Comparison of ENCODE assay signal across 8 mouse cellular contexts in the genomic region with DNA sequence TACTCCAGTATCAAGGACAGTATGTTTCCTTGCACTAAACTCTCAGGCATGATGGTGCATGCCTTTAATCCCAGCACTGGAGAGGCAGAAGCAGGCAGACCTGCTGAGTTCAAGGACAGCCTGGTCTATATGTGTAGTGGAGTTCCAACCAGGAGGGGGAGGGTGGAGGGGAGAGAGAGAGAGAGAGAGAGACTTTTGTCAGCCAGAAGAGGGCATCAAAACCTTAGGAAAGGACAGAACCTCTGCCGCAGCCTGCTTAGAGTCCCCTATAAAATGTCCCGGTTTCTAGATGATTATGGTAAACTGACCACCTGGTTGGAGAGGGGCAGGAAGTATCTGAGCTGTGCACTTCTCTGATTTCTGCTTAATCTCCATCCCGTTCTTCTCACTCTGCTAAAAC. TPM values are rescaled to one million over a fixed set of nuclear protein-coding genes. Genes with fewer than 3 reads are reported as not detected.
A peak's percentile ranks its signal among the peaks of the same experiment; 100 is the strongest.
DNase-seq lines count a peak whose midpoint lies in the region; ATAC-seq lines count a peak whose summit lies in the region.

No protein-coding gene starts in this region.

- no peaks in the 10 kb centered on the region for H3K9me3 ChIP-seq in midbrain, embryonic 11.5 days (ENCODE audit: control insufficient read depth, low read length)
- no peaks in the 10 kb centered on the region for H3K9me3 ChIP-seq in midbrain, embryonic 13.5 days
- no peaks in the 10 kb centered on the region for H3K9me3 ChIP-seq in intestine, embryonic 16.5 days (ENCODE audit: control insufficient read depth, low read length)

- H3K4me1 ChIP-seq in midbrain, embryonic 11.5 days (ENCODE audit: control insufficient read depth, insufficient read depth, low read length), result no peaks in the 10 kb centered on the region
- no peaks in the 10 kb centered on the region for H3K4me1 ChIP-seq in midbrain, embryonic 13.5 days (replicated peaks)
- 0 out of 2 replicates have a peak, but pooled peaks cover 6% of the 10 kb centered on the region for H3K4me1 ChIP-seq in intestine, embryonic 16.5 days (ENCODE audit: control insufficient read depth, insufficient read depth, low read length)

- no peak overlapping the region for H3K4me3 ChIP-seq in midbrain, embryonic 11.5 days (ENCODE audit: low read depth, low read length)
- no peak overlapping the region for H3K4me3 ChIP-seq in midbrain, embryonic 13.5 days (replicated peaks)
- H3K4me3 ChIP-seq in intestine, embryonic 16.5 days (ENCODE audit: low read length), result no peak overlapping the region

- H3K27ac ChIP-seq in midbrain, embryonic 11.5 days (ENCODE audit: low read depth, low read length), result no peak overlapping the region
- no peak overlapping the region for H3K27ac ChIP-seq in midbrain, embryonic 13.5 days
- H3K27ac ChIP-seq in intestine, embryonic 16.5 days (ENCODE audit: low read length), result no peak overlapping the region

- ATAC-seq in midbrain, embryonic 11.5 days (ENCODE audit: low FRiP score), result peak; percentile 19; the same call in 1 of the 2 replicates
- no peak for ATAC-seq in midbrain, embryonic 13.5 days
- ATAC-seq in intestine, embryonic 16.5 days, result peak; percentile 49; the same call in 1 of the 2 replicates

- peak; percentile 24 to 29 for DNase-seq in cerebellum, postnatal 14 days
- no peak for DNase-seq in cerebellum, adult 9-10 months
- no peak for DNase-seq in midbrain, embryonic 11.5 days (ENCODE audit: low spot score, missing footprints)
- peak; percentile 44 for DNase-seq in thymus, postnatal 0 days (ENCODE audit: low spot score)
- DNase-seq in layer of hippocampus, adult 9-10 months (ENCODE audit: low spot score), result no peak
- no peak for DNase-seq in kidney, postnatal 14 days

- H3K36me3 ChIP-seq in midbrain, embryonic 11.5 days (ENCODE audit: control insufficient read depth, insufficient read depth, low read length), result no peaks in the 10 kb centered on the region
- no peaks in the 10 kb centered on the region for H3K36me3 ChIP-seq in midbrain, embryonic 13.5 days
- H3K36me3 ChIP-seq in intestine, embryonic 16.5 days (ENCODE audit: control insufficient read depth, insufficient read depth, low read length), result no peaks in the 10 kb centered on the region

- 17% methylated on average over 3 of the region's 3 CpGs for WGBS in midbrain, embryonic 11.5 days
- 18% methylated on average over 3 of the region's 3 CpGs for WGBS in midbrain, embryonic 13.5 days
- WGBS in intestine, embryonic 16.5 days, result 11% methylated on average over 3 of the region's 3 CpGs

- no peak overlapping the region for H3K9ac ChIP-seq in midbrain, embryonic 11.5 days (ENCODE audit: low read length)
- H3K9ac ChIP-seq in midbrain, embryonic 13.5 days (replicated peaks), result no peak overlapping the region
- no peak overlapping the region for H3K9ac ChIP-seq in intestine, embryonic 16.5 days (ENCODE audit: low read depth, low read length)

- H3K4me2 ChIP-seq in midbrain, embryonic 11.5 days, result no peak overlapping the region
- H3K4me2 ChIP-seq in midbrain, embryonic 13.5 days (replicated peaks), result no peak overlapping the region
- no peak overlapping the region for H3K4me2 ChIP-seq in intestine, embryonic 16.5 days (ENCODE audit: low read depth, low read length)

- H3K27me3 ChIP-seq in midbrain, embryonic 11.5 days (ENCODE audit: control insufficient read depth, insufficient read depth, low read length), result no peaks in the 10 kb centered on the region
- H3K27me3 ChIP-seq in midbrain, embryonic 13.5 days, result 0 out of 2 replicates have a peak, but pooled peaks cover 3% of the 10 kb centered on the region
- no peaks in the 10 kb centered on the region for H3K27me3 ChIP-seq in intestine, embryonic 16.5 days (replicated peaks; ENCODE audit: control insufficient read depth, insufficient read depth, low read length)

RNA-seq across cellular contexts. Expression of a gene that starts 20.1 kb away (rescaled TPM):
- 0.42 and 0.50 TPM in 2 replicates for polyA plus RNA-seq in midbrain, embryonic 11.5 days (2014; fragmentation: Nextera tagmentation; extraction: Ambion mirVana)
- 0.58 and 0.97 TPM in 2 replicates for polyA plus RNA-seq in midbrain, embryonic 13.5 days (2015; fragmentation: Nextera tagmentation; extraction: Ambion mirVana)
- 2.9 and 3.5 TPM in 2 replicates for polyA plus RNA-seq in intestine, embryonic 16.5 days (2015; fragmentation: Nextera tagmentation; extraction: Ambion mirVana)
- 13.0 and 13.3 TPM in 2 replicates for polyA plus RNA-seq in thymus, postnatal 0 days (2015; fragmentation: Nextera tagmentation; extraction: Ambion mirVana)

RNA-seq across cellular contexts. Expression of a gene that starts 46.8 kb away (rescaled TPM):
- 3.3 and 3.8 TPM in 2 replicates for polyA plus RNA-seq in midbrain, embryonic 11.5 days (2014; fragmentation: Nextera tagmentation; extraction: Ambion mirVana)
- 6.0 and 6.5 TPM in 2 replicates for polyA plus RNA-seq in midbrain, embryonic 13.5 days (2015; fragmentation: Nextera tagmentation; extraction: Ambion mirVana)
- 3.0 and 3.6 TPM in 2 replicates for polyA plus RNA-seq in intestine, embryonic 16.5 days (2015; fragmentation: Nextera tagmentation; extraction: Ambion mirVana)
- 2.7 and 2.8 TPM in 2 replicates for polyA plus RNA-seq in thymus, postnatal 0 days (2015; fragmentation: Nextera tagmentation; extraction: Ambion mirVana)

Comparison
In these comparisons a context has a peak if more than half of its experiments do, and no peak if none do; other contexts are left out.
1. DNase-seq: peak in cerebellum, postnatal 14 days (2 of 2) and thymus, postnatal 0 days (single experiment); none in cerebellum, adult 9-10 months (single experiment), midbrain, embryonic 11.5 days (single experiment), layer of hippocampus, adult 9-10 months (single experiment) and kidney, postnatal 14 days (single experiment).